Mouse (Mus musculus) layer of hippocampus, postnatal 25 days (tissue): ENCODE data around the gene Prdm1. TPM values are rescaled to one million over a fixed set of nuclear protein-coding genes. Genes with fewer than 3 reads are reported as not detected.

Experiments
- DNase-seq, 2 experiments: peaks; one replicate each; pipeline ENCODE4 v3.0.0; 2022; ENCODE audit warnings: mixed read lengths in 2 of 2, low spot score in 1 of 2; ENCODE audit errors: extremely low spot score in 1 of 2
- total RNA-seq, 2 experiments: library from RNA; stranded (reverse); gene quantifications; 2 replicates each; pipeline ENCODE4 v1.2.3; 2021

The Prdm1 gene
- total RNA-seq, 2 experiments from 2014 or later, result 0.35 to 0.62 TPM

DNA sequence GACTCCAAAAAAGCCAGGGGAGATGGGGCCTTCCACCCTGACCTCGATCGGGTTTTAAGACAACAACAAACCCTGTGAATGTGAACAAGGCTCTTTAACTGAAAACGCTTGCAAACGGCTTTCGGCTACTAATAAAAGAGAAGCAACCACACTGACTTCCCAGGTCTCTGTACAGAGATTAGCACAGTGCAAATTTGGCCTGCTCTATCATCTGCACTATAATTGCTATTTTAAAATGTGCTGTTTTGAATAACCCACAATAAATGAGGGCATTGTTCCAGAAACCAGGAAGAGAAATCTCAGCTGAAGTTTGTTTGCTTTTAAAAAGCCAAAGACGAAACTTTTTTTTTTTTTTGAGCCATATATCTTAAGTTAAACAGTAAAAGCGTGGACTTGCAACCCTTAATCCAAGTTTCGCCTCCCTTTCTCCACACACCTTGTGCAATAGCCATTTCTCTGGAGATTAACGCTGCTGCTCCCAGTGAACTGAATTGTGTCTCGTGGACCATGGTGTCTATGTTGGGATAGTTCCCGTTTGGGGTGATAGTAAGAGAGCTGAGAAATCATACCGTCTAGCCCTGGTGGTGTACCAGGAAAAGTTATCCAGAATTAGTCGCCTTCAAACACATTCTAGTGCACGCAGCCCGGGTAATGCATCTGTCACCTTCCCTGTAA is 34.3 kb downstream of the Prdm1 start:
- no peak for DNase-seq

DNA sequence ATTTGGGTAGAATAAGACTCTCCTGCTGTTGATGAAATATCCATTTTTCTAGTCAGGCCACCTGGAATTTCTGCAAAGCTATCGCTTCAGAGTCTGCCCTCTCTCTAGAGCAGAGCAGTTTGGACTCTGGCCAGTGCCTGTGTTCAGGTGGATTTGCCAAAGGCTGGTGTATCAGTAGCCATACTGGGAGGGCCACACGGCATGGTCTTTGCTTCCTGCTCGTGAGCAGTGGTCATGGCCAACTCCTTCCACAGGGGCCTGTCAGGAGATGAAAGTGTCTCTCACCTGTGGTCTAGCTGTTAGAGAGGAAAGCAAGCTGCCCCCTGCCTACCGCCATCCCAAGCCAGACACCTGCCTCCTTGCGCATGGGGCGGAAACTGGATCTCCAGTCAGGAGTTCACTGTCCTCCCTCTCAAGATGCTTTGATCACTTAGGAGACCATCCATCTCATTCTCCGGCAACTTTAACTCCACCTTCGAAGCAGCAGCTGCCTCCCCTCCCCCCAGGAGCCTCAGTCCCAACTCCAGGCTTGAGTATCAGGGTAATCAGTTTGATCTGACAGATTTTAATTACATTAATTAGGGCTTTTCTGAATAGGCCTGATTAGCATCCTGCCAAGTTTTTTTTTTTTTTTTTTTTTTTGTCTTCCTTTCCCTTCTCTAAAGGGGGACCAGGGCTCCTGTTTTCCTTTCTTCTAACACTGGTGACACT is 35.3 kb downstream of the Prdm1 start:
- DNase-seq, result no peak

DNA sequence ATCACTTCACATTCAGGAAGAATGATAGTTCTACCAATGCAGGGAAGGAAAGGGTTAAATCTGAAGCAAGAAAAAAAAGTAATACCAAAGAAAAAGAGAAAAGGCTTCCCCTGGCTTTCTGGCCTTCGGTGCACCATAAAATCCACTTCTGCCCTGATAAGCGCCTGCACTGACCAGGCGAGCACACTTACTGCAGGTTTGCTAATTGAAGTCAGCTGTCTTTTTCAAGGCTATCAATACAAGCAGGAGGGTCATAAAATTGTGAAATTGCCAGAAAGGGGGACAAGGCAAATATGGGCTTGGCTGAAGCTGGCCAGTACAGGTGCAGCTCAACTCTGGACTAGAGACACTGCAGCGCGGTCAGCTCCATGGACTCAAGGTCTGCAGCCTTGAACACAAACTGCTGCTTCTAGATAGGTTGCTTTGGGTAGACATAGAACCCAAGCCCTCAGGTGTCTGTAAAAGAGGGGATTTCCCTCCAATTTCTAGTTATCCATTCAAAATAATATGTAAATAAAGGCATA is 37.3 kb downstream of the Prdm1 start:
- no peak for DNase-seq

DNA sequence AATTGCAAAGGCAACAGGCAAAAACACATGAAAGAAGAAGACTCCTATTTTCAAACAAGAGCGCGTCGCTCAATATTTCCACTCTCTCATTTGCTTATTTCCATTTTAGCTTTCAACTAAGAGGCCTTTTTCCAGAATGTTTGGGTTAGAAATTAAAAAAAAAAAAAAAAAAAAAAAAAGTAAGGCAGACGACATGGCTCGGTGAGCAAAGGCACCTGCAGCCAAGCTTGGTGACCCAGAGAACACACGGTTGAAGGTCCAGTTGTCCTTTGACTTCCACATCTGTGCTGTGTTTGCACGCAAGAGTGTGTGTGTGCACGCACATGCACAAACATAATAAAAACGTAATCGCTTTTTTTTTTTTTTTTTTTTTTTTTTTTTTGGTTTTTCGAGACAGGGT is 41.2 kb downstream of the Prdm1 start:
- DNase-seq, result no peak

DNA sequence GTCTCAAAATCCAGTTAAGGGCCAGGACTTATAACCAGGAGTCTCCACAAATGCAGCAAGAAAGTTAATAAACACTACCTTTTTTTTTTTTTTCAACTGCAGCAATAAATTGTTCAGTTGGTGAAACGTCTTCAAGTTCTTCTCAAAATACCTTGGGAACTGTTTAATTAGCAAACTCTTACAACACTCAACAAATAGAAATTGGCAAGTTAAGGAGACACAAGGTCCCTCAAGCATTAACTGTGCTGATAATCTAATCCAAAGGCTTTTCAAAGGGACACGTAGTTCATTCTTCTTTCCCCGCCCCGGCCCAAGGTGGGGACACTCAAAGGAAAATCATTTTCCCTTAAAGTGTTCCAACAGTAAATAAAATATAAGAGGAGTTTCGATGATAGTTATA is 44.2 kb downstream of the Prdm1 start:
- no peak for DNase-seq

DNA sequence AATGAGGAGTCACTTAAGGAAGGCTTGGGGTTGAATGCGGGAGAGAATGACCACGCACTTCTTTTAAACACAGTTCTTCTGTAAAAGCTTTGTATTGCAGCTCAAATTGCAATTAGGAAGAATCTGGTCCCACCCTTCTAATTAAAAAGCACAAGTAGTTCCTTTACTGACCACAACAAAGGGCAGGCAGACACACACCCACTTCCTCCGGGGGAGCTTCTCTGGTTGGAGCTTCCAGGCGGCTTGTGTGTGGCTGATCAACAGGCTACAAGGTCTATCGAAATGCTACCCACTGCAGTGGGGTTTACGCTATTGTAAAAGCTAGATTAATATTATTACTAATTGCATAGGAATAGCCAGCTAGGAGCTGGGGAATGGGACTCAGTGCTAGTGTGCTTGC is 45.2 kb downstream of the Prdm1 start:
- no peak for DNase-seq

DNA sequence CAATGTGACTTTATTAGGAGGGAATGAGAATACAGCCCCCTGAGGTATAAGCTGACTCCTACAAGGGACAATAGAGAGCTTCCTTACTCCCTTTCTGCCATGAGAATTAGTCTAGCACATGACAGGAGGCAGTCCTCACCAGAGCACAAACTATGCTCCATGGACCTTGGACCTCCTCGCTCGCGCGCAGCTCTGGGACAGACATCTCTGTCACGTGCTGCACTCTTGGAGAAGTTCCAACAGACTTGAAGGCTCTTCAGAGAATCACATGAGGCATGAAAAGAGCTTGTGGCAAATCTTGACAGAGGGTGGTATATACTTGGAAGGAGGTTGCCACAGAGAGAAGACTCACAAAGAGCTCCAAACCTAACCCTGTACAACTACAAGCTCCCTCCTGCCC is 46.9 kb downstream of the Prdm1 start:
- DNase-seq, result no peak

DNA sequence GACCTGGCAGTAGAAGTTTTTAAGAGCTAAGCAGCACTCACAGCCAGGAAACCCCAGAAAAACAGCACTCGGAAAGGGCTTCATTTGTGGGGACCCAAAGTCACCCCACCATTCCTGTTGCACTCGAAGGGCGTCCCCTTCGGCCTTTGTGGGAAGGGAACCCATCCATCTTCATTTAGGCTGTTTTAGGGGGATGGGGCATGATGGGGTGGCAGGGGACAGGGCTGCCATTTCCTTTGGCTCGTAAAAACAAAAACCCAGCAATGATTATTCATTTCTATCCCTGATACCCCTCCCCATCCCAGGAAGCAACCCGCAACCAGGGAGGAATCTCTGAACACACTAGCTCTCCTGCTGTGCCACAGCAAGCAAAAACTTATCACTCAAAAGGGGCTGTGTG is 49.0 kb downstream of the Prdm1 start:
- no peak for DNase-seq

DNA sequence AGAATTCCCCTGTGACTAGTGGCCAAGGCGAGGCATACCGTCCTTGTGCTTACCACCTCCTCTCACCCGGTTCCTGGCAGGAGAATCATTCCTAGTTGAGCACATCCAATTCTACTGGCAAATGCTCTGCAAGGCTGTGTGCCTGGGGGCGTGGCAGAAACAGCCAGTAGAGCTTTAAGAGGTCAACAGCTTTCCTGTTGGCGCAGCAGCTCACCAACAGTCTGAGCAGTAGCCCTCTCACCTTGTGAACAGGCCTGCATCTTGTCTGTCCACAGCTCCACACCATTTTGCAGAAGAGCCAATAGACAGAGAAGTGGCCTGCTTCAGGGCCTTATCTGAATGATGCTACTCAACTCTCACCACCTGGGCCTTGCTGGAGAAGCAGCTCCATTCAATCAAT is 50.2 kb downstream of the Prdm1 start:
- no peak for DNase-seq

DNA sequence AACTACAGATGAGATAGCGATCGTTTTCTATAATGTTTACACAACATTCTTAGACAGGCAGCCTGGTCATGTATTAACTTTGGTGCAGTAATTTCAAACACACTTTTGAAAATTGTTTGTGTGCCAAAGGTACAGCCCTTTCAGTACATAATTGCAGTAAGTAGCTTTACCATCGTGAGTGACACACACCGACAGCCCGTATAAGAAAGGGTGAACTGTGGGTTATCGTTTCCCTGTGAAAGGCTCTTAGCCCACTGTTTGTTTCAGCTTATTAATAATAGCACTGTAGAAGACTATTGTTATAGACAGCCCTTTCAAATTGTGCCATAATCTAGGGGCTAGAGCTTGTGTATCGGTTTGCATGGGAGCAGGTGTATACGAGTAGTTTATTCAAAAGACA is 51.1 kb downstream of the Prdm1 start:
- DNase-seq, result no peak

DNA sequence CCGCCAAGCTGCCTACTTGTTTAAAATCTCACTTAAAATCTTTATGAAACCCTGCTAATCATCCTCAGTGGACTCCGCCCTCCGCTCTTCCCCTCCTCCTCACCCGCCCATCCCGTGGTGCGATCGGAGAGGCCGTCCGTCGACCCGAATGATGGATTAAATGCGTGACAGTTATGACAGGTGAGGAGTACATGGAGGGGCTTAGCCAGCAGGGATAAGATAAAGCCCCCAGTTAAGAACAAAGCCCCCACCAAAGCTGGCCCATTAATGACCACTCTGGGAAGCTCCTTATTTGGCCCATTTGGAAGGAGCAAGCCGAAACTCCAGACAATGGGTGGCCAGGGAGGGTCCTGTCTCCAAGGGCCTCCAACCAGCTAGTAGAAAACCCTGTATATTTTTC is 51.8 kb downstream of the Prdm1 start:
- DNase-seq, result no peak

DNA sequence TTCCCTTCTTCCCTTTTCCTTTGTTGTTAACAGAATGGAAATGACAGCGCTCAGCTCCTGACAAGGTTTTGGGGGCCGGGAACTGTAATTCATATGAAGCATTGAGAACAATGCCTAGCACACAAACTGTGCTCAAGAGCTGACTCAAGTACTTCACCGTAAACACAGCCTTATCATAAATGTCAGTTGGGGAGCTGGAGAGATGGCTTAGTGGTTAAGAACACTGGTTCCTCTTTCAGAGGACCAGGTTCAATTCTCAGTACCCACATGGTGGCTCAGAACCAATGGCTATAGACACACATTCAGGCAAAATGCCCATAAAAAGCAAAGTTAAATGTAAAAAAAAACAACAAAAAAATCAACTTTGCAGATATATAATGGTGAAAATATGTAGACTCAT is 52.9 kb downstream of the Prdm1 start:
- DNase-seq, result no peak

DNA sequence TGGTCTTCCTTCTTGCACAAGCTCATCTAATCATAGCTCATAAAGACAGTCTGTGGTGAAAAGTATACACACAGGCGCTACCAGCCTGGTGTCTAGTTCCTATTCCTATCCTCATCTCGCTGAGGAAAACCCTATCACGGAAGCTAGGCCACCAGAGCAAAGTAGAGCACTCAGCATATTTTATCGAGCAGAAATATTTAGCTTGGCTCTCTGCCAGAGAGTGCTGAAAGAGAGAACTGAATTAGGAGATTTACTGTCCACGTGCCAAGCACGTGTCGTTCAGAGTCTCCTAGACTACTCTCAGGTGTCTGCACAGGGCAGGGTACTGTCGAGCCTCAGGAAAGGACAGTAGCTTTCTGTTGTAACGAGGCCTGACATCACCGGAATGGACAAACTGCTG is 54.0 kb downstream of the Prdm1 start:
- no peak for DNase-seq

DNA sequence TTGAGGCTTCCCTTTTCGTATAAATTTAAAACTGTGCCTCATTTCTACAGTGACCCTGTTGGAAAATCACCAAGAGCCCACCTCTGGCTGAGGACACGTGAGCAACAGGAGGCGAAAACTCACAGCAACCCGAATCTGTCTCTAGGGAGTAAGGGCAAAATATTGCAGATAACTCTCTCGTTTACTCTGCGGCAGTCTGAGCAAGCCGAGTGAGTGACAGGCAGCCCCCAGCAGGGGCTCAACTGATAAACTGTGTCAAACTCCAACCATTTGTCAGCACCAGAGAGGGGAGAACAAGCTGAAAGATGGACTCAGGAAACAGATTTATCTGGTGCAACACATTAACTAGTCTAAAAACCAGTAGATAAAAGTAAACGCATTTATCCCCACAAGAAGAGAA is 62.7 kb downstream of the Prdm1 start:
- DNase-seq, result no peak

DNA sequence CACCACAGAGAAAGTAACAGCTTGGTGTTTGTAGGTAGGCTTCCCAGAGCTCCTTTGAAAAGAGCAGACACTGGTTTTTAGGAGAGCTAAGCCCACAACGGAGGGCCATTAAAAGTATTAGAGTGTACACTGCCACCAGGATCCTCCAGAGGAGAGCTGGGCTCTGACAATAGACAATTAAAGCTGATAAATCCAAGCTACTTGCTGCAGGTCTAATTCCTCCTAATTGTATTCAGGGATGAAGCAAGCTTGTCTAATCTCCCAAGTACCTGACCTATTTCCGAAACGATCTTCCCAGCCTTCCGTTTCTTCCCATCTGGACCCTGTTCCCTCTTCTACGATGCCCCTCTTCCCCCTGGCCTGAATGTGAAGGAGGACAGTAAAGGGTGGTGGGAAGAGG is 63.7 kb downstream of the Prdm1 start:
- no peak for DNase-seq

DNA sequence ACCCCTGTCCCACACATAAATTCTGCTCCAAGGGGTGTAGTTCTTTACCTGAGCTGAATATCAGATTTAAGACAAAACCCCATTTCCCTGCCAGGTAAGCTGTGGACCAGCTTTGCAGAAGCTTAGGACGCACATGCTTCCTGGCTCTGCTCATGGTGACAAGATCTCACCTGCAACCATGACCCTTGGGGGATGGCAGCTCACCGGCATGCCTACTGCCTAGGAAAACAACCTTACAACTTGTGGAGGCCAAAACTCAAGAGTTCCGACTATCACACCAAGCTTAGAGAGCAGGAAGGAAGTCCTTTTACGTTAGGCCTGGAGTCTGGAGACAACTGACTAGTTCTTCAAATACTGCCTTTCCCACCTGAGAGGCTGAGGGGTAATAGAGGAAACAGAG is 64.4 kb downstream of the Prdm1 start:
- DNase-seq, result no peak

DNA sequence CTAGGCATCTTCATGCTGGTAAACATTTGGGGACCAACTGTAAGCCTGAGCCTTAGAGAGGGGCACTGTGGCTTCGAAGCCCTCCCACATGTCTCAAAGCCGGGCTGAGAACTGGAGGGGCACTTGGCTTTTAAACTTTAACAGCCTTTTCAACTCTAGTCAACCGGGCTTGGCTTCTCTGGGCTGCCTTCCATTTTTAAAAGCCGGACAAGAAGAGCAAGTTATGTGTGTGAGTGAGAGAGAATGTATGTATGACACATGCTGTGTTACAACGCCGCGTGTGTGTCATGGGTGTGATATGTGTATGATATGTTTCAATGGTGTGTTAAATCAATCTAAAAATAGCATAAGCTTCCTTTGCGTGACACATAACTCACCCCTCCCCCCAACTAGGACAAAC is 66.0 kb downstream of the Prdm1 start:
- no peak for DNase-seq

DNA sequence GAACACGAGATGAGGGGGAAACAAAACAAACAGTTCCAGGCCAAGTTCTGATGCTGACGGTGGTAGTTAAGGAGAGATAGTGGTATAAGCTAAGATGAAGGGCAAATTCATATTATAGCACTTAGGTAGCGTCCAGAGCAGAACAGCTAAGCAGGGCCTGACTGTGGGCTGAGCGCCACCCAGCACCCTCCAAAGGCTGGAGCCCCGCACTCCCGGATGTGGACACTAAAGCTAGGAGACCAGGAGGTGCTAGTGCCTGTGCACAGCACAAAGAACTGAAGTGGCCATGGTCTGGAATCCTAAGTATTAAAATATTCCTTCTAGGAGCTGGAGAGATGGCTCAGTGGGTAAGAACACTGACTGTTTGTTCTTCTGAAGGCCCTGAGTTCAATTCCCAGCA is 67.2 kb downstream of the Prdm1 start:
- no peak for DNase-seq

DNA sequence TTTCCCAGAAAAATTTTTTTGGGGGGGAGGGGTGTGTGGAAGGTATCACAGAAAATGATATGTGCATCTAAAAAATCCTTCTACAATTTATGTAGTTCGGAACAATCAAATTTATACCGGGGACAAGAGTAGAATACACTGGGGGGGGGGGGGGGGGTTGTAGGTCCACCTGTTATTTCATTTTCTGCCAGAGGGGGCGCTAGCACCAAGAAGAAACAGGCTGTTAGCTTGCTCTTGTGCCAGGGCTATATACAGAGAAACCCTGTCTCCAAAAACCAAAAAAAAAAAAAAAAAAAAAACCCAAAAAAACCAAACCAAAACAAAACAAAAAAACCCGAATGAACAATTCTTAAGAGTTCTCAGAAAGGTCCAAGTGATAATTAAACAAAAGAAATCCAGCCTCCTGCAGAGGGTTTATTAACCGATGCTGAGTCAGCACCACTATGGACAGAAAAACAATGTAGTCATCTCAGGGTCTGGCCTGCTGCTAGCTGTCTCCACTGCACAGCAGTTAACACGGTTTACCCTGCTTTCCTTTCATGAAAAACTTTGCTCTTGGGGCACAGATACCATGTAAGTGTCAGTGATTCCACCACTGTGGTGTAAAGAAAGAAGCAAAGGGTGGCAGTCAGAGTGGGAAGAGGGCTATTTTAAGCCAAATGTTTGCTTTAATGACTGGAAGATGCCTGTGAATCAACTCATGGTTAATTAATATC is 68.0 kb downstream of the Prdm1 start:
- DNase-seq, result peak in 1 of 2 experiments; percentile 73

DNA sequence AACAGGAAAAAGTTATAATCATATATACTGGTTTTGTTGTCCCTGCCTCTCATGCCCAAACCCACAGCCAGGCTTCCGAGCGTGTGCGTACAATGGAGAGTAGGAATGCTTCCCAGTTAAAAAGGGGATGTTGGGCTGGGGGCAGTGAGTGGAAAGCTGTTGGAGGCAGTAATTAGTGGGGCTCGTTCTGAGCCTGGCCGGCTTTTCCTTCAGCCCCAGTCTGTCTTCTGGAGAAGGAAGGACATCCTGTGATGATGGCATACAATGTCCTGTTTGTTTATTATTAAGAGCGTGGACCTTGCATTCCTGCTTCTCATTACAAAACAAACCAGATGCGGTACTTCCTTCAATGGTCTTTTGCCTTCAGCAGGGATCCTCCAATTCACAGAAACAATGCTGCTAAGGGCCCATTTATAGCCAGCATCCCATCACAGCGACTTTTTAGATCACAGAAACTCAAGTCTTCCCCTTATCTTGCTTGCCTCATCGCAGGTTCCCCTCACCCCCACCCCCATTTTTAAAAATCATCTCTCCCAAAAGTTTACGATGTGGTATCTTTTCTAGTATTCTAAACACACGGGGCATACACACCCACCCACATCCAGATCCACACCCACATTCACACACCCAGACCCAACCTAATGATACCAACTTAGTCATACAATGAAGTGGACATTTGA is 68.8 kb downstream of the Prdm1 start:
- DNase-seq, result no peak
